Mouse (Mus musculus): ENCODE measurements at regions not wholly inside any gene's neighbourhood (a gene's known extent, or its start where the extent isn't known, plus 50 kb on each side); places are given as distances from the start of the nearest gene placed in this dataset.
A peak's percentile ranks its signal among the peaks of the same experiment; 100 is the strongest.

DNA sequence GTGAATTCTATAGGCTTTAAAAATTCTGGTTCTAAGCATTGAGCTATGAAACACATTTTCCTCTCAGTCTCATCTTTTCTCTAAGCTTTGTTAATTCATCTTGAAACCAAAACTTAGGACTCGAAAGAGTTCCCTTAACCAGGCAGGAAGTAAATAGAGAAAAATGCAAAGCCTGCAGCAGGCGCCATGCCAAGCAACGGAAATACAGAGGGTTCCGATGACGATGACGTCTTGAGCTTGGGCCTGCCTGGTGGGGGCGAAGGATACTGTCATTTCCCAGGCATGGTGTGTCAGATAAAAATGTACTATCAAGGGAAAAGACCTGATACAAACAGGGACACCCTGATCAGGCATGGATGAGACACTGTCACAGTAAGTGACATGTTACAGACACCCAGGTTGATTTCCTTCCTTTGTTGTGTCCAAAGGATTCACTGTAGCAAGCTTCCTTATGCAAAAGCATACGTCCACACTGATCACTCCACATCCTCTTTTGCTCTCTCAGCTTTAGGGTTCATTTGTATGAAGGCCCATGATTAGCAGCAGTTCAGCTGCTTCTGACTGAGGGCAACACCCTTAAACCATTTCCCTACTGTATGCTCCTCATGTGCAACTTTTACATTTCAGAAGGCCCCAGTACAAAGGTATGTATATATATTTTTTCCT lies 135.0 kb downstream of the Cemip2 start:
- WGBS: 72% methylated on average over 8 of the region's 8 CpGs
- no peak for ATAC-seq (ENCODE audit: insufficient read depth, low FRiP score)
- H3K27ac ChIP-seq (ENCODE audit: low read length): no peak overlapping the region

DNA sequence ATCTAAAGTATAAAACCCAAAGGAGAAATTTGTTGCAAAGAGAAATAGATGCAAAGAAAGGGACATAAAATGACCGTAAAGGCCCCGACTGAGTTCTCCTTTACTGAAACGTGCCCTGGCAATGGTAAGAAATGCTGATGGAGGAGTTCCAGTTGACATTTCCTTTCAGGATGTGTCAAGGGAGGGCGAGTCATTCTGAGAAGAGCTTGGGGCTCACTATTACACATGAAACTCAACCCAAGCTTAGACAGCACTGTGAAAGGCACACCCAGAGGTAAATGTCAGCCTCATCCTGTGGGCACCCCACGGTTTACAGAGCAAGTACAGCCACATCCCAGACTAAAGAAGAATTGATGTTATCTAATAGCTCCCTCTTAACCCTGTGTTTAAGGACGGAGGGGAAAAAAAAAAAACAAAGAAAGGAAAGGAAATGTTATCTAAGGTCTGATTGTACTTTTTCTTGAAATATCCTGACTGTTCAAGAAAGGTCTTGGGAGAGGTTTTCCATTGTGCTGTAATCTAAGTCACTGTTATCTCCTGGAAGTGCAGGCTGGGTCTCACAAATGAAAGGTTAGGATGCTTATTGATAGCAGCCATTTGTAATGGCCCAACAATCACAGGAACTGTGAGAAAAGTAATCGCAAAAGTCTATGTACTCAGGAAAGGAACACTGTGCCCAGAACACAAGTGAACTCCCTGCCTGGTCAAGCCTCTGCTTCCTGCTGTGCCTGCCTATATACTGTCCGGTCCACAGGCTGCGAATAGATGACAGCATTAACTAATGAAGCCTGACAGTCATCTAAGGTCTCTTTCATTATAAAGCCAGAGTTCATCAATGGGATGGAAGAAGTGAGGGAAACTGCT lies 135.8 kb downstream of the Cemip2 start:
- Histone ChIP-seq H3K9me3 (replicated peaks; ENCODE audit: control insufficient read depth, low read length) (no peaks in the 10 kb centered on the region), H3K4me2 (ENCODE audit: low read depth, low read length) (no peak overlapping the region), H3K4me3 (replicated peaks; ENCODE audit: low read length) (no peak overlapping the region), H3K27ac (ENCODE audit: low read length) (no peak overlapping the region), H3K36me3 (ENCODE audit: control insufficient read depth, insufficient read depth, low read length) (no peaks in the 10 kb centered on the region), H3K27me3 (ENCODE audit: control insufficient read depth, insufficient read depth, low read length) (no peaks in the 10 kb centered on the region), H3K9ac (ENCODE audit: low read length) (no peak overlapping the region), H3K4me1 (ENCODE audit: control insufficient read depth, insufficient read depth, low read length) (no peaks in the 10 kb centered on the region)
- no peak for ATAC-seq (ENCODE audit: insufficient read depth, low FRiP score)
- WGBS: 50% methylated on average over 9 of the region's 9 CpGs

More for the DNA sequence above, 135.0 kb downstream of the Cemip2 start:
- Histone ChIP-seq H3K9ac (ENCODE audit: low read length) (no peak overlapping the region), H3K27me3 (ENCODE audit: control insufficient read depth, insufficient read depth, low read length) (no peaks in the 10 kb centered on the region), H3K36me3 (ENCODE audit: control insufficient read depth, insufficient read depth, low read length) (no peaks in the 10 kb centered on the region), H3K4me1 (ENCODE audit: control insufficient read depth, insufficient read depth, low read length) (no peaks in the 10 kb centered on the region), H3K4me3 (replicated peaks; ENCODE audit: low read length) (no peak overlapping the region), H3K4me2 (ENCODE audit: low read depth, low read length) (no peak overlapping the region), H3K9me3 (replicated peaks; ENCODE audit: control insufficient read depth, low read length) (no peaks in the 10 kb centered on the region)

DNA sequence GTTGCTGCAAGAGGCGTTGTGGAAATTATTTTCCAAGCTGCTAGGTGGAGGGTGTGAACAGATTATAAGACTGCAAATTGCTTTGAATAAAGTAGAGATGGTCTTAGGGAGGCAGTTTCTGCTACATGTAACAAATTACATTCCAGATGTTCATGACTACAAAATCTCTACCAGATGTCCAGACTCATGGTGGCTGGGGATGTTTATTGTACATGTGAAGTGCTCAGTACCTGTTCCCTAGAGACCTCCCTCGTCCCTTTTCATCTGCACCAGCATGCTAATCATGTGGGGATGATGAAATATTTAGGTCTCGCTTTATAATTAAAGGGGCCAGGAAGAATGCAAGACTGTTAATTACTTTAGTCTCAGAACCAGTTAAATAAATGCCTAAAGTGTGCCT lies 136.5 kb downstream of the Cemip2 start:
- no peaks in the 10 kb centered on the region for H3K4me1 ChIP-seq (ENCODE audit: control insufficient read depth, insufficient read depth, low read length)
- 46% methylated on average over 3 of the region's 3 CpGs for WGBS
- no peaks in the 10 kb centered on the region for H3K27me3 ChIP-seq (ENCODE audit: control insufficient read depth, insufficient read depth, low read length)
- no peak overlapping the region for H3K4me3 ChIP-seq (replicated peaks; ENCODE audit: low read length)
- no peak for ATAC-seq (ENCODE audit: insufficient read depth, low FRiP score)
- no peak overlapping the region for H3K27ac ChIP-seq (ENCODE audit: low read length)
- H3K9ac ChIP-seq (ENCODE audit: low read length): no peak overlapping the region
- H3K4me2 ChIP-seq (ENCODE audit: low read depth, low read length): no peak overlapping the region
- no peaks in the 10 kb centered on the region for H3K9me3 ChIP-seq (replicated peaks; ENCODE audit: control insufficient read depth, low read length)
- no peaks in the 10 kb centered on the region for H3K36me3 ChIP-seq (ENCODE audit: control insufficient read depth, insufficient read depth, low read length)

- Histone ChIP-seq H3K4me2 (ENCODE audit: low read depth, low read length) (no peak overlapping the region), H3K4me1 (ENCODE audit: control insufficient read depth, insufficient read depth, low read length) (no peaks in the 10 kb centered on the region), H3K9me3 (replicated peaks; ENCODE audit: control insufficient read depth, low read length) (no peaks in the 10 kb centered on the region), H3K27me3 (ENCODE audit: control insufficient read depth, insufficient read depth, low read length) (no peaks in the 10 kb centered on the region), H3K4me3 (replicated peaks; ENCODE audit: low read length) (no peak overlapping the region), H3K36me3 (ENCODE audit: control insufficient read depth, insufficient read depth, low read length) (no peaks in the 10 kb centered on the region), H3K27ac (ENCODE audit: low read length) (no peak overlapping the region), H3K9ac (ENCODE audit: low read length) (no peak overlapping the region)
- ATAC-seq (ENCODE audit: insufficient read depth, low FRiP score): no peak
- WGBS: 82% methylated on average over 4 of the region's 4 CpGs
Observed at GRCm38 (mm10) chr19:21918113-21918512, 140.0 kb downstream of the Cemip2 start.

DNA sequence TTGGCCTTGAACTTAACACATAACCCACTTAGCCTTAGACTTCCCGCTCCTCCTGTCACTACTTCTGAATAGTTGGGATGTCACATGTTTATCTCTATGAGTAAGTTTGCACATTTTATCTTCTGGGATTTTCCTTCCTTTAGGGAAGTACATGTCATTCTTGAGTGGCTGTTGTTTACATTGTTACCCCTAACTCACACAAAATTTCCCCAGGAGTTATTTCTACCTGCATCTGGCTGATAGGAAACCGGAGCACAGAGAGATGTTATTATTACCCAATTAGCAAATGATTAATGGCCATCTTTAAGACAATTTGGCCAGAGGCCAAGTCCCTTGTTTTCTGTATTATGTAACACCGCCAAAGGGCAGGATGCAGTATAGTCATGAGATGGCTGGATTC lies 140.9 kb downstream of the Cemip2 start:
- 38% methylated on average over 3 of the region's 3 CpGs for WGBS
- Histone ChIP-seq H3K4me3 (replicated peaks; ENCODE audit: low read length) (no peak overlapping the region), H3K9ac (ENCODE audit: low read length) (no peak overlapping the region), H3K27ac (ENCODE audit: low read length) (no peak overlapping the region), H3K4me2 (ENCODE audit: low read depth, low read length) (no peak overlapping the region), H3K4me1 (ENCODE audit: control insufficient read depth, insufficient read depth, low read length) (no peaks in the 10 kb centered on the region), H3K27me3 (ENCODE audit: control insufficient read depth, insufficient read depth, low read length) (no peaks in the 10 kb centered on the region), H3K9me3 (replicated peaks; ENCODE audit: control insufficient read depth, low read length) (no peaks in the 10 kb centered on the region), H3K36me3 (ENCODE audit: control insufficient read depth, insufficient read depth, low read length) (no peaks in the 10 kb centered on the region)
- no peak for ATAC-seq (ENCODE audit: insufficient read depth, low FRiP score)

GRCm38 (mm10) chr19:21940114-21940513 lies 162.0 kb downstream of the Cemip2 start:
- H3K4me1 ChIP-seq (ENCODE audit: control insufficient read depth, insufficient read depth, low read length): no peaks in the 10 kb centered on the region
- no peaks in the 10 kb centered on the region for H3K27me3 ChIP-seq (ENCODE audit: control insufficient read depth, insufficient read depth, low read length)
- H3K27ac ChIP-seq (ENCODE audit: low read length): no peak overlapping the region
- H3K4me3 ChIP-seq (replicated peaks; ENCODE audit: low read length): no peak overlapping the region
- WGBS: 92% methylated on average over 4 of the region's 4 CpGs
- no peaks in the 10 kb centered on the region for H3K36me3 ChIP-seq (ENCODE audit: control insufficient read depth, insufficient read depth, low read length)
- no peak overlapping the region for H3K4me2 ChIP-seq (ENCODE audit: low read depth, low read length)
- H3K9ac ChIP-seq (ENCODE audit: low read length): no peak overlapping the region
- no peak for ATAC-seq (ENCODE audit: insufficient read depth, low FRiP score)
- no peaks in the 10 kb centered on the region for H3K9me3 ChIP-seq (replicated peaks; ENCODE audit: control insufficient read depth, low read length)

DNA sequence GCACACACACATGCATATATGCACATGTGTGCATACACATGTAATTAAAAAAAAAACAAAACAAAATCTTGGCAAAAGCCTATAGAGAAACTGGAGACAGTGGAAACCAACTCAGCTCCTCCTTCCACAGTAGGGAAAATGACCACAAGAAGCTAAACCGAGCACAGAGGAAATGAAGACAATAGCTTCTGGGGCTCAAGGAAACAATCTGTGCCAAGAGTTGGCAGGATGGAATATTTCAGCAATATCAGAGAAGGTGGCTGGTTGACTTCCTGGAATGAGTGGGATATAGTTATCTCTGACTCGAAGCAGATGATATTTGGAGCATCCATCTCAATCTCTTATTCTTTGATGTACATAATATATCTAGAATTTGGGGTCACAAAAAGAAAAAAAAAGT lies 163.6 kb downstream of the Cemip2 start:
- Histone ChIP-seq H3K4me3 (replicated peaks; ENCODE audit: low read length) (no peak overlapping the region), H3K9me3 (replicated peaks; ENCODE audit: control insufficient read depth, low read length) (no peaks in the 10 kb centered on the region), H3K4me2 (ENCODE audit: low read depth, low read length) (no peak overlapping the region), H3K9ac (ENCODE audit: low read length) (no peak overlapping the region), H3K27ac (ENCODE audit: low read length) (no peak overlapping the region), H3K36me3 (ENCODE audit: control insufficient read depth, insufficient read depth, low read length) (no peaks in the 10 kb centered on the region), H3K27me3 (ENCODE audit: control insufficient read depth, insufficient read depth, low read length) (no peaks in the 10 kb centered on the region), H3K4me1 (ENCODE audit: control insufficient read depth, insufficient read depth, low read length) (no peaks in the 10 kb centered on the region)
- no peak for ATAC-seq (ENCODE audit: insufficient read depth, low FRiP score)
- WGBS: 61% methylated on average over 2 of the region's 2 CpGs

- Histone ChIP-seq H3K27ac (ENCODE audit: low read length) (peak overlapping the region; percentile 7; the same call in 1 of the 2 replicates), H3K9me3 (replicated peaks; ENCODE audit: control insufficient read depth, low read length) (no peaks in the 10 kb centered on the region), H3K27me3 (ENCODE audit: control insufficient read depth, insufficient read depth, low read length) (no peaks in the 10 kb centered on the region), H3K4me3 (replicated peaks; ENCODE audit: low read length) (no peak overlapping the region), H3K36me3 (ENCODE audit: control insufficient read depth, insufficient read depth, low read length) (no peaks in the 10 kb centered on the region), H3K9ac (ENCODE audit: low read length) (0 out of 2 replicates have a peak overlapping the region, but pooled peaks have one; percentile 0), H3K4me1 (ENCODE audit: control insufficient read depth, insufficient read depth, low read length) (no peaks in the 10 kb centered on the region), H3K4me2 (ENCODE audit: low read depth, low read length) (peak overlapping the region; percentile 12; the same call in 1 of the 2 replicates)
- no peak for ATAC-seq (ENCODE audit: insufficient read depth, low FRiP score)
- WGBS: 65% methylated on average over 11 of the region's 11 CpGs
Observed at GRCm38 (mm10) chr19:21942286-21942685, 164.1 kb downstream of the Cemip2 start.

DNA sequence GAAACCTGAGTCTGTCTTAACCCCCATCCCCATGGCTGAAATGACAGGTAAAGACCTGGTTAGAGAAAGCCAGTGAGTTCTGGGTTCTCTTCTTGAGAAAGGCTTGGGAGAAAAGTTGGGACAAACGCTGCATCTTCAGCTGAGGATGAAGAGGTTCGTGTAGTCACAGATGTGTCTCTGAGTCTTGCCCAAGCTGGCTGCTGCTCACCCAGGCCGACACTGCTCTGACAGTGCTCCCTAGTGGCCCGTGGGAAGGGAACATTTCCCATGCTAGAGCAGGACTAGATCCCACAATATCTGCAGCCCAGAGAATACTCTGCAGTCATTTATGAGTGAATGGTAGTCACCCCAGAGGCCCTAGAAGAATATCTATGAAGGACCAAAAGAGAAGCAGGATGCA lies 165.3 kb downstream of the Cemip2 start:
- ATAC-seq (ENCODE audit: insufficient read depth, low FRiP score): no peak
- H3K9ac ChIP-seq (ENCODE audit: low read length): no peak overlapping the region
- H3K4me3 ChIP-seq (replicated peaks; ENCODE audit: low read length): no peak overlapping the region
- H3K27ac ChIP-seq (ENCODE audit: low read length): no peak overlapping the region
- H3K4me1 ChIP-seq (ENCODE audit: control insufficient read depth, insufficient read depth, low read length): no peaks in the 10 kb centered on the region
- H3K27me3 ChIP-seq (ENCODE audit: control insufficient read depth, insufficient read depth, low read length): no peaks in the 10 kb centered on the region
- WGBS: 48% methylated on average over 4 of the region's 4 CpGs
- no peaks in the 10 kb centered on the region for H3K9me3 ChIP-seq (replicated peaks; ENCODE audit: control insufficient read depth, low read length)
- no peak overlapping the region for H3K4me2 ChIP-seq (ENCODE audit: low read depth, low read length)
- H3K36me3 ChIP-seq (ENCODE audit: control insufficient read depth, insufficient read depth, low read length): no peaks in the 10 kb centered on the region
